In genomic region chr2:60962671-60963421, GRCm38 (mm10) we compare ENCODE assay signal across 8 mouse cellular contexts. TPM values are rescaled to one million over a fixed set of nuclear protein-coding genes. Genes with fewer than 3 reads are reported as not detected.
DNase-seq lines count a peak whose midpoint lies in the region; ATAC-seq and TF ChIP-seq lines count a peak whose summit lies in the region.

TSS of gene Rbms1 (minus strand) at chr2:60963192.

- H3K36me3 ChIP-seq in G1E (replicated peaks) = no peaks in the 10 kb centered on the region
- no peaks in the 10 kb centered on the region for H3K36me3 ChIP-seq in neural tube, embryonic 15.5 days

- DNase-seq in G1E (ENCODE audit: low spot score) = no peak
- peak; percentile 21 for DNase-seq in cerebellum, adult 8-10 months
- peak; percentile 84 for DNase-seq in heart, postnatal 4 days
- DNase-seq in layer of hippocampus, adult 2 months (ENCODE audit: low spot score in 2 of 2) = peak; percentile 31 to 48
- peak; percentile 77 to 78 for DNase-seq in lung, adult 18-20 months
- peak; percentile 55 for DNase-seq in thymus, postnatal 14 days

- ATAC-seq in G1E (ENCODE audit: extremely low read depth, insufficient number of reproducible peaks, low FRiP score, poor library complexity, severe bottlenecking) = no peak
- ATAC-seq in frontal cortex, adult (ENCODE audit: low TSS enrichment) = peak; percentile 80
- ATAC-seq in neural tube, embryonic 15.5 days (ENCODE audit: low FRiP score) = peak; percentile 84

- WGBS in neural tube, embryonic 15.5 days = under 1% methylated on average over 47 of the region's 51 CpGs

- peaks cover 8% of the 10 kb centered on the region for H3K4me1 ChIP-seq in G1E (ENCODE audit: insufficient read depth, low read depth, low read length)
- H3K4me1 ChIP-seq in neural tube, embryonic 15.5 days = peaks cover 33% of the 10 kb centered on the region

- H3K27me3 ChIP-seq in G1E (ENCODE audit: insufficient read depth, low read length) = peaks cover 36% of the 10 kb centered on the region
- H3K27me3 ChIP-seq in neural tube, embryonic 15.5 days (replicated peaks) = no peaks in the 10 kb centered on the region

- H3K4me2 ChIP-seq in neural tube, embryonic 15.5 days = peak within 1 kb of the TSS; percentile 73

- no peaks in the 10 kb centered on the region for H3K9me3 ChIP-seq in G1E (replicated peaks)
- H3K9me3 ChIP-seq in neural tube, embryonic 15.5 days (replicated peaks) = no peaks in the 10 kb centered on the region

- peak within 1 kb of the TSS; percentile 92 for H3K27ac ChIP-seq in layer of hippocampus, adult 2 months
- peak within 1 kb of the TSS; percentile 96 for H3K27ac ChIP-seq in neural tube, embryonic 15.5 days (replicated peaks)

- TF ChIP-seq CTCF in G1E (IDR thresholded peaks at IDR 0.05; ENCODE audit: low read depth, low read length) = no peak
- no peak for TF ChIP-seq CTCF in layer of hippocampus, adult 2 months (conservative IDR thresholded peaks at IDR 0.05)

- H3K4me3 ChIP-seq in G1E (ENCODE audit: low read depth, low read length) = peak within 1 kb of the TSS; percentile 49; the same call in 1 of the 2 replicates
- H3K4me3 ChIP-seq in layer of hippocampus, adult 2 months = peak within 1 kb of the TSS; percentile 86
- peak within 1 kb of the TSS; percentile 85 for H3K4me3 ChIP-seq in neural tube, embryonic 15.5 days (replicated peaks)

- peak within 1 kb of the TSS; percentile 81 for H3K9ac ChIP-seq in neural tube, embryonic 15.5 days (replicated peaks)

RNA-seq across cellular contexts. Expression of gene Rbms1, which starts in this region (rescaled TPM):
- total RNA-seq in G1E (2014; fragmentation: Nextera tagmentation) = 109 and 126 TPM in 2 replicates
- total RNA-seq in G1E (2017) = 61.7 and 73.1 TPM in 2 replicates
- polyA plus RNA-seq in G1E (2012) = 99.6 and 127 TPM in 2 replicates
- total RNA-seq in heart, postnatal 4 days (2021) = 10 to 100 TPM; 95.2 to 98.9 TPM
- total RNA-seq in layer of hippocampus, adult 2 months (2021) = 10 to 100 TPM; 12.1 to 17.5 TPM
- 65.2 and 84.1 TPM in 2 replicates for polyA plus RNA-seq in neural tube, embryonic 15.5 days (2015; fragmentation: Nextera tagmentation; extraction: Ambion mirVana)
